Mouse (Mus musculus) heart, adult 2 months (tissue): ENCODE results near the gene Srbd1. TPM values are rescaled to one million over a fixed set of nuclear protein-coding genes. Genes with fewer than 3 reads are reported as not detected.

ENCODE experiments used
- DNase-seq, 2 experiments: peaks; one replicate each; pipeline ENCODE4 v3.0.0; 2021
- H3K27ac ChIP-seq: fragments of 200-600 bp; 2 replicates; pipeline ENCODE4 v1.8.1; 2022
- H3K27me3 ChIP-seq: fragments of 200-500 bp; 2 replicates; pipeline ENCODE4 v1.6.1; 2012; ENCODE audit warnings: mild to moderate bottlenecking, low read length, inconsistent platforms, mixed read lengths; ENCODE audit not compliant: control insufficient read depth, insufficient read depth
- H3K36me3 ChIP-seq: fragments of 200-500 bp; 2 replicates; pipeline ENCODE4 v1.6.1; 2012; ENCODE audit warnings: low read length, inconsistent platforms; ENCODE audit not compliant: control insufficient read depth, insufficient read depth
- H3K4me1 ChIP-seq: fragments of 200-500 bp; 2 replicates; pipeline ENCODE4 v1.6.1; 2011; ENCODE audit warnings: low read length; ENCODE audit not compliant: control insufficient read depth, insufficient read depth
- H3K4me3 ChIP-seq: fragments of 200-600 bp; 2 replicates; pipeline ENCODE4 v1.8.1; 2022
- H3K79me2 ChIP-seq: fragments of 200-500 bp; replicated peaks from 2 replicates; pipeline ENCODE4 v1.6.1; 2012; ENCODE audit warnings: mild to moderate bottlenecking, inconsistent platforms, low read length, moderate library complexity, mixed read lengths; ENCODE audit not compliant: control insufficient read depth, insufficient read depth
- H3K9ac ChIP-seq: fragments of 200-500 bp; 2 replicates; pipeline ENCODE4 v1.6.1; 2012; ENCODE audit warnings: low read depth, mild to moderate bottlenecking, control low read depth, inconsistent platforms, low read length, mixed read lengths
- CTCF ChIP-seq: fragments of 200-600 bp; IDR thresholded peaks from 2 replicates; pipeline ENCODE4 v1.8.1; 2022; ENCODE audit warnings: antibody characterized with exemption, mild to moderate bottlenecking, moderate library complexity
- EP300 ChIP-seq: fragments of 200-500 bp; IDR thresholded peaks from 2 replicates; pipeline ENCODE4 v1.6.1; 2011; ENCODE audit warnings: low read depth, low read length, control low read depth; ENCODE audit not compliant: insufficient read depth
- POLR2A ChIP-seq: fragments of 200-500 bp; IDR thresholded peaks from 2 replicates; pipeline ENCODE4 v1.6.1; 2011; ENCODE audit warnings: mild to moderate bottlenecking, low read depth, low read length, control low read depth; ENCODE audit not compliant: insufficient read depth
- WGBS: fragments of 180-500 bp; shearing (Covaris S2); methylation state at CpG from one replicate; pipeline ENCODE4 v1.1.7; 2018; 5-methylcytosine and 5-hydroxymethylcytosine counted together
- intact Hi-C: fragments of 180-260 bp; cut with DNase I; formaldehyde crosslinking; loops from one replicate; pipeline ENCODE4 v1.15.1; 2025
- polyA plus RNA-seq: library from polyadenylated mRNA; depleted of rRNA; stranded (reverse); fragments of >200 nt; gene quantifications from 2 replicates; pipeline ENCODE4 v1.2.3, GENCODE M21; 2012
- total RNA-seq, 2 experiments: library from RNA; stranded (reverse); gene quantifications; 2 replicates each; pipeline ENCODE4 v1.2.3; 2021

Srbd1 gene
- total and polyA plus RNA-seq, 3 experiments: 2.7 to 12.3 (median 12.2) TPM

GRCm38 (mm10) chr17:86162672-86163071, 17.7 kb upstream of the Srbd1 start:
- Histone ChIP-seq H3K9ac (no peak overlapping the region), H3K4me1 (peaks cover 3% of the 10 kb centered on the region; the same call in 1 of the 2 replicates), H3K4me3 (no peak overlapping the region), H3K79me2 (no peaks in the 10 kb centered on the region), H3K36me3 (no peaks in the 10 kb centered on the region), H3K27me3 (no peaks in the 10 kb centered on the region), H3K27ac (no peak overlapping the region)
- no peak for TF ChIP-seq EP300
- TF ChIP-seq CTCF: no peak
- TF ChIP-seq POLR2A: no peak
- WGBS: 82% methylated on average over 15 of the region's 15 CpGs
- intact Hi-C loops: loop anchor here (1.0 to 5.0 kb wide), 6 partner anchors 52 to 745 kb away; no protein-coding TSS in a partner anchor
- DNase-seq: no peak

DNA sequence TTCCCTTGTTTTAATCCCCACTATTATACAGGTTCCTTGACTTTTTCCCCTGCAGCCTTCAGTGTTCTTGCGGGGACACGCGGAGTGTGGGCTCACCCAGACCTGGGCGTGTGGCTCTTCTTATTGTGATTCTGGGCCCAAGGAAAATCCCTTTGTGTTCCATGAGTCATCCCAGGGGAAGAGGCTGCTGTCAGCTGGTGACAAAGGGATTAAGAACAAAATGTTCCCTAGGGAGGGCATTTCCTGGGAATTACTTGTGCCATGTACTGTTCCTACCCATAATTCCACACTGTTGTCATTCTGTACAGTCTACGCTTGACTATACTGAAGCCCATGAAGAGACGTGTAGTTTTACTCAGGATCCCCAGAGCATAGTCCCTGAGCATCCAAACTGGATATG, 12.0 kb upstream of the Srbd1 start:
- Histone ChIP-seq H3K27ac (no peak overlapping the region), H3K36me3 (no peaks in the 10 kb centered on the region), H3K79me2 (no peaks in the 10 kb centered on the region), H3K9ac (no peak overlapping the region), H3K4me3 (no peak overlapping the region), H3K27me3 (no peaks in the 10 kb centered on the region), H3K4me1 (peaks cover 1% of the 10 kb centered on the region; the same call in 1 of the 2 replicates)
- TF ChIP-seq EP300 (no peak), POLR2A (no peak), CTCF (no peak)
- 63% methylated on average over 6 of the region's 6 CpGs for WGBS
- DNase-seq: no peak
- intact Hi-C loops: no loop called here

- H3K9ac ChIP-seq: no peak overlapping the region
- TF ChIP-seq POLR2A: no peak
- no peak for TF ChIP-seq CTCF
- no peak for TF ChIP-seq EP300
- no peak overlapping the region for H3K4me3 ChIP-seq
- H3K27ac ChIP-seq: no peak overlapping the region
- H3K4me1 ChIP-seq: no peaks in the 10 kb centered on the region
- 11% methylated on average over 5 of the region's 5 CpGs for WGBS
- DNase-seq: peak; percentile 60 to 61
- no peaks in the 10 kb centered on the region for H3K36me3 ChIP-seq
- no peaks in the 10 kb centered on the region for H3K79me2 ChIP-seq
- intact Hi-C loops: no loop called here
- H3K27me3 ChIP-seq: no peaks in the 10 kb centered on the region
Observed at GRCm38 (mm10) chr17:86150867-86151348, 5.9 kb upstream of the Srbd1 start.

- intact Hi-C loops: loop anchor here (10.0 kb wide), 2 partner anchors 1135 to 1915 kb away; partner anchors contain the start of genes Fbxo11 and Ttc7
- H3K36me3 ChIP-seq: peaks cover 3% of the 10 kb centered on the region; the same call in 1 of the 2 replicates
- TF ChIP-seq EP300 (no peak), POLR2A (no peak), CTCF (no peak)
- no peaks in the 10 kb centered on the region for H3K79me2 ChIP-seq
- H3K9ac ChIP-seq: no peak overlapping the region
- no peak overlapping the region for H3K4me3 ChIP-seq
- no peaks in the 10 kb centered on the region for H3K27me3 ChIP-seq
- H3K4me1 ChIP-seq: no peaks in the 10 kb centered on the region
- 100% methylated on average over 1 of the region's 1 CpGs for WGBS
- DNase-seq: no peak
- no peak overlapping the region for H3K27ac ChIP-seq
Observed at GRCm38 (mm10) chr17:86149726-86150125, 4.8 kb upstream of the Srbd1 start.

- Histone ChIP-seq H3K36me3 (peaks cover 3% of the 10 kb centered on the region; the same call in 1 of the 2 replicates), H3K27ac (peak overlapping the region; percentile 69), H3K9ac (peak overlapping the region; percentile 69), H3K27me3 (no peaks in the 10 kb centered on the region), H3K79me2 (no peaks in the 10 kb centered on the region), H3K4me3 (peak overlapping the region; percentile 84), H3K4me1 (peaks cover 1% of the 10 kb centered on the region; the same call in 1 of the 2 replicates)
- intact Hi-C loops: loop anchor here (10.0 kb wide), 2 partner anchors 1140 to 1920 kb away; partner anchors contain the start of genes Fbxo11 and Ttc7
- DNase-seq: no peak
- WGBS: 1% methylated on average over 33 of the region's 33 CpGs
- TF ChIP-seq CTCF (no peak), EP300 (no peak), POLR2A (no peak; the same call in 1 of the 2 replicates)
Observed at GRCm38 (mm10) chr17:86144537-86145078, 367 bp downstream of the Srbd1 start.

DNA sequence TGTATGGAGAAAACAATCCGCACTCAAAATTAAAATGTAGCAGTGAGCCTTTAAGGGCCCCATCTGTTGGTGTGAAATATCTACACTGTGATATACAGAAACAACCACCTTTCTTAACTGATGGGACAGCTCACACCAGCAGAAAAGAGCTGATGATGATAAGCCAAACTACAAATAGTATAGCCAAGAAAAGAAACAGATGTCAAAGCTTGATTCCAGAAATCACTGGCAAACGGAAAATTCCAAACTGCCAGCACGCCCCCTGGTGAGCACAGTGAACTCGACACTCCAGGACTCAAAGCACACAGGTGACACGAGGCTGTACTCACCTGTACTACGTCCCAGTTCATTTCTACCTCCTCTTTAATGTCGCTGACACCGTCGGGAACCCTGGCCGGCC, 9.1 kb downstream of the Srbd1 start:
- intact Hi-C loops: no loop called here
- Histone ChIP-seq H3K4me1 (no peaks in the 10 kb centered on the region), H3K79me2 (no peaks in the 10 kb centered on the region), H3K27ac (no peak overlapping the region), H3K36me3 (no peaks in the 10 kb centered on the region), H3K4me3 (no peak overlapping the region), H3K9ac (no peak overlapping the region), H3K27me3 (no peaks in the 10 kb centered on the region)
- TF ChIP-seq POLR2A (no peak), CTCF (peak; percentile 6; the same call in 1 of the 2 replicates)
- WGBS: 81% methylated on average over 10 of the region's 10 CpGs
- DNase-seq: no peak
